11 mouse cellular contexts compared by ENCODE assay signal in genomic region chr12:85193923-85194622, GRCm38 (mm10). TPM values are rescaled to one million over a fixed set of nuclear protein-coding genes. Genes with fewer than 3 reads are reported as not detected.
DNase-seq lines count a peak whose midpoint lies in the region; ATAC-seq and TF ChIP-seq lines count a peak whose summit lies in the region.
"Had no signal": no experiment of that assay in that cellular context is flagged by ENCODE, and none has a peak within 500 bp of the region (broad histone marks: within the 10 kb centered on the region; RNA-seq: fewer than 3 reads in every experiment).

No protein-coding gene starts in this region.

- ATAC-seq in forebrain, embryonic 11.5 days (replicated peaks; ENCODE audit: low FRiP score) = no peak
- ATAC-seq in intestine, embryonic 14.5 days (replicated peaks; ENCODE audit: low FRiP score, low TSS enrichment, low read depth) = no peak
- no peak for ATAC-seq in intestine, postnatal 0 days
- peak; percentile 10; the same call in 1 of the 2 replicates for ATAC-seq in forebrain, embryonic 13.5 days
- ATAC-seq in limb, embryonic 15.5 days (ENCODE audit: insufficient number of reproducible peaks, low FRiP score, low TSS enrichment, low read depth) = no peak
- ATAC-seq in liver, embryonic 11.5 days (replicated peaks; ENCODE audit: low FRiP score) = no peak

- TF ChIP-seq CTCF in intestine, postnatal 0 days (IDR thresholded peaks at IDR 0.05; ENCODE audit: low read depth) = no peak

- H3K4me3 ChIP-seq in forebrain, embryonic 11.5 days (ENCODE audit: low read depth, low read length) = no peak overlapping the region
- H3K4me3 ChIP-seq in forebrain, embryonic 10.5 days = no peak overlapping the region
- no peak overlapping the region for H3K4me3 ChIP-seq in intestine, embryonic 14.5 days (ENCODE audit: low read depth, low read length)
- H3K4me3 ChIP-seq in intestine, postnatal 0 days (ENCODE audit: low read depth, low read length) = no peak overlapping the region
- no peak overlapping the region for H3K4me3 ChIP-seq in forebrain, embryonic 13.5 days
- no peak overlapping the region for H3K4me3 ChIP-seq in limb, embryonic 15.5 days
- no peak overlapping the region for H3K4me3 ChIP-seq in liver, embryonic 11.5 days (ENCODE audit: low read depth, low read length)
- H3K4me3 ChIP-seq: liver, embryonic 15.5 days; midbrain, embryonic 13.5 days had no signal

- 92% methylated on average over 11 of the region's 11 CpGs for WGBS in forebrain, embryonic 11.5 days
- 92% methylated on average over 11 of the region's 11 CpGs for WGBS in forebrain, embryonic 10.5 days
- 84% methylated on average over 11 of the region's 11 CpGs for WGBS in intestine, embryonic 14.5 days
- WGBS in intestine, postnatal 0 days = 83% methylated on average over 11 of the region's 11 CpGs
- 84% methylated on average over 11 of the region's 11 CpGs for WGBS in forebrain, embryonic 13.5 days
- 78% methylated on average over 11 of the region's 11 CpGs for WGBS in limb, embryonic 15.5 days
- WGBS in liver, embryonic 11.5 days = 87% methylated on average over 11 of the region's 11 CpGs

- no peak overlapping the region for H3K27ac ChIP-seq in forebrain, embryonic 11.5 days (ENCODE audit: low read depth, low read length)
- no peak overlapping the region for H3K27ac ChIP-seq in forebrain, embryonic 10.5 days
- peak overlapping the region; percentile 83 for H3K27ac ChIP-seq in intestine, embryonic 14.5 days (ENCODE audit: low read depth)
- no peak overlapping the region; the same call in 1 of the 2 replicates for H3K27ac ChIP-seq in intestine, postnatal 0 days (ENCODE audit: low read depth, low read length)
- peak overlapping the region; percentile 31; the same call in 1 of the 2 replicates for H3K27ac ChIP-seq in forebrain, embryonic 13.5 days
- H3K27ac ChIP-seq in limb, embryonic 15.5 days = peak overlapping the region; percentile 50
- no peak overlapping the region for H3K27ac ChIP-seq in liver, embryonic 11.5 days (ENCODE audit: low read depth, low read length)
- H3K27ac ChIP-seq: liver, embryonic 15.5 days; midbrain, embryonic 13.5 days had no signal

- H3K4me2 ChIP-seq in forebrain, embryonic 11.5 days (ENCODE audit: low read depth, low read length, severe bottlenecking) = no peak overlapping the region
- H3K4me2 ChIP-seq in intestine, embryonic 14.5 days (ENCODE audit: low read length) = no peak overlapping the region
- H3K4me2 ChIP-seq in intestine, postnatal 0 days (replicated peaks; ENCODE audit: low read depth) = no peak overlapping the region
- no peak overlapping the region for H3K4me2 ChIP-seq in forebrain, embryonic 13.5 days
- H3K4me2 ChIP-seq in limb, embryonic 15.5 days = no peak overlapping the region
- H3K4me2 ChIP-seq in liver, embryonic 11.5 days = no peak overlapping the region
- H3K4me2 ChIP-seq: liver, embryonic 15.5 days; midbrain, embryonic 13.5 days had no signal

- H3K9ac ChIP-seq in forebrain, embryonic 11.5 days (ENCODE audit: low read length) = no peak overlapping the region
- H3K9ac ChIP-seq in intestine, embryonic 14.5 days (ENCODE audit: low read length) = no peak overlapping the region
- H3K9ac ChIP-seq in intestine, postnatal 0 days (ENCODE audit: low read depth, low read length) = no peak overlapping the region
- H3K9ac ChIP-seq in forebrain, embryonic 13.5 days = no peak overlapping the region
- no peak overlapping the region for H3K9ac ChIP-seq in limb, embryonic 15.5 days
- H3K9ac ChIP-seq in liver, embryonic 11.5 days (ENCODE audit: low read depth, low read length) = no peak overlapping the region
- H3K9ac ChIP-seq: liver, embryonic 15.5 days; midbrain, embryonic 13.5 days had no signal

- peak; percentile 45 for DNase-seq in forebrain, embryonic 11.5 days (ENCODE audit: low spot score)
- no peak for DNase-seq in forebrain, embryonic 10.5 days (ENCODE audit: extremely low spot score, low spot score)
- no peak for DNase-seq in intestine, embryonic 14.5 days (ENCODE audit: low spot score)
- DNase-seq in embryo, embryonic 10 days (ENCODE audit: low spot score) = no peak
- no peak for DNase-seq in liver, embryonic 11.5 days (ENCODE audit: low spot score)

- no peaks in the 10 kb centered on the region for H3K27me3 ChIP-seq in forebrain, embryonic 11.5 days (ENCODE audit: control insufficient read depth, insufficient read depth, low read length)
- peaks cover 56% of the 10 kb centered on the region for H3K27me3 ChIP-seq in forebrain, embryonic 10.5 days (ENCODE audit: poor library complexity, severe bottlenecking)
- no peaks in the 10 kb centered on the region for H3K27me3 ChIP-seq in intestine, embryonic 14.5 days (replicated peaks; ENCODE audit: control insufficient read depth, insufficient read depth, low read length)
- H3K27me3 ChIP-seq in intestine, postnatal 0 days (replicated peaks; ENCODE audit: control insufficient read depth, insufficient read depth, low read length) = no peaks in the 10 kb centered on the region
- H3K27me3 ChIP-seq in forebrain, embryonic 13.5 days = 0 out of 2 replicates have a peak, but pooled peaks cover 1% of the 10 kb centered on the region
- no peaks in the 10 kb centered on the region for H3K27me3 ChIP-seq in limb, embryonic 15.5 days
- H3K27me3 ChIP-seq in liver, embryonic 11.5 days (replicated peaks; ENCODE audit: control insufficient read depth, insufficient read depth, low read length) = no peaks in the 10 kb centered on the region
- H3K27me3 ChIP-seq: liver, embryonic 15.5 days; midbrain, embryonic 13.5 days had no signal

- no peaks in the 10 kb centered on the region for H3K9me3 ChIP-seq in forebrain, embryonic 11.5 days (ENCODE audit: control insufficient read depth, low read length)
- H3K9me3 ChIP-seq in forebrain, embryonic 10.5 days = no peaks in the 10 kb centered on the region
- H3K9me3 ChIP-seq in intestine, embryonic 14.5 days (ENCODE audit: control insufficient read depth, low read length) = no peaks in the 10 kb centered on the region
- H3K9me3 ChIP-seq in intestine, postnatal 0 days (ENCODE audit: control insufficient read depth) = no peaks in the 10 kb centered on the region
- H3K9me3 ChIP-seq in forebrain, embryonic 13.5 days (replicated peaks) = no peaks in the 10 kb centered on the region
- no peaks in the 10 kb centered on the region for H3K9me3 ChIP-seq in limb, embryonic 15.5 days
- H3K9me3 ChIP-seq in liver, embryonic 11.5 days (ENCODE audit: control insufficient read depth, low read length) = no peaks in the 10 kb centered on the region
- H3K9me3 ChIP-seq: G1E; liver, embryonic 15.5 days; midbrain, embryonic 13.5 days had no signal

- no peaks in the 10 kb centered on the region for H3K36me3 ChIP-seq in forebrain, embryonic 11.5 days (ENCODE audit: control insufficient read depth, insufficient read depth, low read length)
- H3K36me3 ChIP-seq in forebrain, embryonic 10.5 days (replicated peaks) = no peaks in the 10 kb centered on the region
- H3K36me3 ChIP-seq in intestine, embryonic 14.5 days (ENCODE audit: control insufficient read depth, insufficient read depth, low read length) = no peaks in the 10 kb centered on the region
- H3K36me3 ChIP-seq in intestine, postnatal 0 days (ENCODE audit: control insufficient read depth, insufficient read depth) = no peaks in the 10 kb centered on the region
- H3K36me3 ChIP-seq in forebrain, embryonic 13.5 days (ENCODE audit: poor library complexity, severe bottlenecking) = no peaks in the 10 kb centered on the region
- no peaks in the 10 kb centered on the region for H3K36me3 ChIP-seq in limb, embryonic 15.5 days
- no peaks in the 10 kb centered on the region for H3K36me3 ChIP-seq in liver, embryonic 11.5 days (ENCODE audit: control insufficient read depth, insufficient read depth, low read length)
- H3K36me3 ChIP-seq: G1E; liver, embryonic 15.5 days; midbrain, embryonic 13.5 days had no signal

- no peaks in the 10 kb centered on the region for H3K4me1 ChIP-seq in forebrain, embryonic 11.5 days (replicated peaks; ENCODE audit: control insufficient read depth, insufficient read depth, low read length)
- H3K4me1 ChIP-seq in forebrain, embryonic 10.5 days = peaks cover 31% of the 10 kb centered on the region
- H3K4me1 ChIP-seq in intestine, embryonic 14.5 days (replicated peaks; ENCODE audit: control insufficient read depth, insufficient read depth, low read length) = peaks cover 44% of the 10 kb centered on the region
- H3K4me1 ChIP-seq in intestine, postnatal 0 days (replicated peaks; ENCODE audit: control insufficient read depth, insufficient read depth, low read length) = no peaks in the 10 kb centered on the region; the same call in 1 of the 2 replicates
- peaks cover 29% of the 10 kb centered on the region for H3K4me1 ChIP-seq in forebrain, embryonic 13.5 days
- peaks cover 37% of the 10 kb centered on the region for H3K4me1 ChIP-seq in limb, embryonic 15.5 days
- H3K4me1 ChIP-seq in liver, embryonic 11.5 days (replicated peaks; ENCODE audit: control insufficient read depth, insufficient read depth, low read length) = 0 out of 2 replicates have a peak, but pooled peaks cover 8% of the 10 kb centered on the region

RNA-seq across cellular contexts. Expression of gene Pgf, which starts 16.5 kb away (rescaled TPM):
- 3.1 and 3.7 TPM in 2 replicates for polyA plus RNA-seq in forebrain, embryonic 11.5 days (2014; fragmentation: Nextera tagmentation; extraction: Ambion mirVana)
- 2.5 and 3.1 TPM in 2 replicates for polyA plus RNA-seq in forebrain, embryonic 10.5 days (2016; fragmentation: Nextera tagmentation; extraction: Ambion mirVana)
- 19.2 and 20.4 TPM in 2 replicates for polyA plus RNA-seq in intestine, embryonic 14.5 days (2014; fragmentation: Nextera tagmentation; extraction: Ambion mirVana)
- polyA plus RNA-seq in intestine, postnatal 0 days (2015; fragmentation: Nextera tagmentation; extraction: Ambion mirVana) = 3.9 and 4.2 TPM in 2 replicates
- 7.0 and 8.3 TPM in 2 replicates for polyA plus RNA-seq in forebrain, embryonic 13.5 days (2015; fragmentation: Nextera tagmentation; extraction: Ambion mirVana)
- polyA plus RNA-seq in limb, embryonic 15.5 days (2015; fragmentation: Nextera tagmentation; extraction: Ambion mirVana) = 15.5 and 18.4 TPM in 2 replicates
- 4.0 and 5.7 TPM in 2 replicates for polyA plus RNA-seq in liver, embryonic 11.5 days (2014; fragmentation: Nextera tagmentation; extraction: Ambion mirVana)
- polyA plus RNA-seq: G1E had no signal

RNA-seq across cellular contexts. Expression of gene Eif2b2, which starts 25.2 kb away (rescaled TPM):
- 98.9 and 109 TPM in 2 replicates for polyA plus RNA-seq in forebrain, embryonic 11.5 days (2014; fragmentation: Nextera tagmentation; extraction: Ambion mirVana)
- polyA plus RNA-seq in forebrain, embryonic 10.5 days (2016; fragmentation: Nextera tagmentation; extraction: Ambion mirVana) = 123 and 129 TPM in 2 replicates
- polyA plus RNA-seq in intestine, embryonic 14.5 days (2014; fragmentation: Nextera tagmentation; extraction: Ambion mirVana) = 83.5 and 86.2 TPM in 2 replicates
- polyA plus RNA-seq in intestine, postnatal 0 days (2015; fragmentation: Nextera tagmentation; extraction: Ambion mirVana) = 44.5 and 44.9 TPM in 2 replicates
- 93.1 and 100 TPM in 2 replicates for polyA plus RNA-seq in forebrain, embryonic 13.5 days (2015; fragmentation: Nextera tagmentation; extraction: Ambion mirVana)
- 79.4 and 83.8 TPM in 2 replicates for polyA plus RNA-seq in limb, embryonic 15.5 days (2015; fragmentation: Nextera tagmentation; extraction: Ambion mirVana)
- 75.6 and 86.5 TPM in 2 replicates for polyA plus RNA-seq in liver, embryonic 11.5 days (2014; fragmentation: Nextera tagmentation; extraction: Ambion mirVana)

RNA-seq across cellular contexts. Expression of gene Rps6kl1, which starts 43.0 kb away (rescaled TPM):
- polyA plus RNA-seq in forebrain, embryonic 11.5 days (2014; fragmentation: Nextera tagmentation; extraction: Ambion mirVana) = 1.9 and 2.8 TPM in 2 replicates
- 0.89 and 1.0 TPM in 2 replicates for polyA plus RNA-seq in forebrain, embryonic 10.5 days (2016; fragmentation: Nextera tagmentation; extraction: Ambion mirVana)
- 2.9 TPM in 2 replicates for polyA plus RNA-seq in intestine, embryonic 14.5 days (2014; fragmentation: Nextera tagmentation; extraction: Ambion mirVana)
- 1.3 and 1.9 TPM in 2 replicates for polyA plus RNA-seq in intestine, postnatal 0 days (2015; fragmentation: Nextera tagmentation; extraction: Ambion mirVana)
- polyA plus RNA-seq in forebrain, embryonic 13.5 days (2015; fragmentation: Nextera tagmentation; extraction: Ambion mirVana) = 8.6 and 12.2 TPM in 2 replicates
- 0.53 and 0.88 TPM in 2 replicates for polyA plus RNA-seq in limb, embryonic 15.5 days (2015; fragmentation: Nextera tagmentation; extraction: Ambion mirVana)
- polyA plus RNA-seq in liver, embryonic 11.5 days (2014; fragmentation: Nextera tagmentation; extraction: Ambion mirVana) = 0.99 and 1.1 TPM in 2 replicates

Comparison
In these comparisons a context has a peak if more than half of its experiments do, and no peak if none do; other contexts are left out.
1. H3K27ac ChIP-seq: peak in intestine, embryonic 14.5 days (single experiment), forebrain, embryonic 13.5 days (single experiment) and limb, embryonic 15.5 days (single experiment); none in forebrain, embryonic 11.5 days (single experiment), forebrain, embryonic 10.5 days (single experiment), intestine, postnatal 0 days (single experiment) and liver, embryonic 11.5 days (single experiment).